Mouse (Mus musculus) layer of hippocampus, postnatal 10 days (tissue): ENCODE measurements at regions not wholly inside any gene's neighbourhood (a gene's known extent, or its start where the extent isn't known, plus 50 kb on each side); places are given as distances from the start of the nearest gene placed in this dataset.

Source experiments
- DNase-seq, 2 experiments: peaks; one replicate each; pipeline ENCODE4 v3.0.0; 2021; ENCODE audit warnings: low spot score in 2 of 2

DNA sequence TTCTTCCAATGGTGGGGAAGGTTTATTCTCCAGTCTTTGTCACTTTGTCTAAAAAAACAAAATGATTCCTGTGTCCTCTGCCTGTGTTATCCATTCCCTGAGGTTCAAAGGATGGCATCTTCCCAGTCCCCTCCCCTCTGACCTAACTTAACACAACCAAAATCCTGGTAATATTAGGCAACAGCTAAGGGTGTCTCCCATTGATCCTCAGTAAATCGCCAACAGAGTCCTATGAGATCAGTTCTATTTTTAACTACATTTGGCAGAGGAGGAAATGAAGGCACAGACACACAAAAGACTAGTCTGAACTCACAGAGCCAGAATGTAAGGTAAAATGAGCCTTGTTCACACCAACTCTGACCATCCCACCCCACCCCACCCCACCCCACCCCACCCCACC, 228.8 kb downstream of the Sp3 start:
- DNase-seq = no peak

- DNase-seq = no peak
Measured at GRCm38 (mm10) chr2:72752624-72753176, 227.5 kb downstream of the Sp3 start.

DNA sequence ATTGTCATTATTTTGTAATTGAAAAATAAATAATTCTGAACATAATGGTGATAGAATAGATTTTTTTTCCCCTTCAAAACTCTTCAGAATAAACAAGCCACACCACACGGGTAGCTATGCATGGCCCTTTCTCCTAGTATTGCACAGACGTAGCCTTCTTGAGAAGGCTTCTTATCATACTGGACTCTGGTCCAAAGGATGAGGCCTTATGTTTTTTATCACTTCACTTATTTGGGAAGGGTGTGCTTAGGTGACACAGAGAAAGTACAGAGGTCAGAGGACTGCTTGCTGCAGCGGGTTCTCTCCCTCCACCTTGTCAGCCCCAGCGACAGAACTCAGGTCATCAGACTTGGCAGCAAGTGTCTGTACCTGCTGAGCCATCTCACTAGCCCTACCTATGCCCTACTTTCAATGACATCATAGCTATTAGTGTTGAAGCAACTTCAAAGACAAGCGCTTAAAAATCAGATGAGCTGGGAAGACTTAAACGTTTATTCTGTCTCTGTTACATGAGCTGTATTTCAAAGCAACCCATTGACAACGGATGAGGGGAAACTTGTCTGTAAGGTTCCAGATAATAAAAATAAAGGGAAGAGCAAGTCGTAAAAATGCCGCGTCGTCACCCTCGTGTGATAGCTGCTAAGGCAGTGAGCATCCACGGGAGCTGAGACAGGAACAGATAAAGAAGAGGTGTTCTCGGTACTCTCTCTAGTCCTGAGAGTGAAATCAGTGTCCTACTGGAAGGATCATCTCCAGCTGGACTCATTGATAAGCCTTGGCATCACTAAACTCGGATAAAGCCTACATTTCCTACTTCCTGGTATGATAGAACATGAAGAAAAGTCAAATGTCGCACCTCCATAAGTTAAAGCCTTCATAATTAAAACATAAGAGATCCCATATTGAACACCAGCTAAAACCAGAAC, 226.2 kb downstream of the Sp3 start:
- no peak for DNase-seq

DNA sequence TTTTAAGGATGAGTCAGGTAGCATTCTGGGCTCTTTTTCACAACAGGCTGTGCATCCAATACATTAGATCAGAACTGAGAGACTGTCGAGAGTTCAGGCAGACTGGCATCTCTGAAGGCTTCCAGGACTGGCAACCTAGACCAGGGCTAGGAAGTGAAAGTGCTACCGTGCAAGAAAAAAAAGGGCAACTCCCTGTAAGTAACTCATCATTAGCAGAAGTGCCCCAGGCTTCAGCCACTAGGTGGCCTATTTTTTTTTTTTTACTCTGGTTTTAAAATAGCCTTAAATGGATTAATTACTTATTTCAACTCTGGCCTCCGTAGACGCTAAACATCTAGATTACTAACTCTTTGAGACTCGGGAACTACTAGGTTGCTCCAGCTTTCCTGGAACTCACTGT, 216.8 kb downstream of the Sp3 start:
- no peak for DNase-seq

DNA sequence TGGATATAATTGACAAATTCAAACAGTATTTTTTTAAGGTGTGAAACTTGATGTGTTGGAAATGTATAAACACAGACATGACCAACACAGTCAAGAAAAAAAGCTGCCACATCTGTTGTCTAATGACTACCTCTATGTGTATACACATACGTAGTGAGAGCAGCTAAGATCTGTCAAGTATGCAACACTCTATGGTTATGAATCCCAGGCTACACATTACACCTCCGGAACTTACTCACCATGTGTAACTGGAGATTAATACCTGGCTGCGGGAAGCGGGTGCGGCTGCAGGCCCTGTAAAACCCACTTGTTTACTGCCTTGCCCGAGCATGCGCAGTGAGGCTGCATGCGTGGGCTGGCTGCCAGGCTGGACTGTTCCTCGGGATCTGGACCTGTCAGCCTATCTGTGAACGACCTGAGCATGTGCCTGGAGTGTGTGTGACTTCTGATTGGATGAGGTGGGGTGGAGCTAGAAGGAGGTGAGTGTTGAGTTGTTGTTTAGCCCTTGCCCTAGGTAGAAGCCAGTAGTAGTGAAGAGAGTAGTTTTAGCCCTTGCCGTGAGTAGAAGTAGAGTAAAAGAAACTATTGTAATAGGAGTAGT, 211.1 kb downstream of the Sp3 start:
- no peak for DNase-seq

GRCm38 (mm10) chr2:72773401-72773800, 206.8 kb downstream of the Sp3 start:
- peak in 1 of 2 experiments; percentile 17 for DNase-seq

DNA sequence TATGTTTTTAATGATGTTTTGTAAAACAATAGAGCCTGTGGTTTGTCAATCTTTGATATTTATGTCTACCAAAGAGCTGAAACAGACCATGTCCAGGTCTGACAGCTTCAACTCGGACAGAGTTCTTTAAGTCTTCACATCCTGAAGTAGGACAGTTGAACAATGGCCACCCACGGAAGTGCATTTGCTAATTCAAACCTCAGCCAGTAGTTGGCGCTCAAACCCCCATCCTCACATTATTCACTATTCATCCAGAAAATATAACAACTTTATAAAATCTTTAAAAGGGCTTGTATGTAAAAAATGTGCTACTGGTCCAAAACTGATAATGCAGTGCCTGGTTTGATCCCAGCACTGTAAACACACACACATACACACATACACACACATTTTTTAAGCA, 202.9 kb downstream of the Sp3 start:
- peak; percentile 29 to 33 for DNase-seq

- no peak for DNase-seq
Measured at GRCm38 (mm10) chr2:72777806-72778510, 202.3 kb downstream of the Sp3 start.

DNA sequence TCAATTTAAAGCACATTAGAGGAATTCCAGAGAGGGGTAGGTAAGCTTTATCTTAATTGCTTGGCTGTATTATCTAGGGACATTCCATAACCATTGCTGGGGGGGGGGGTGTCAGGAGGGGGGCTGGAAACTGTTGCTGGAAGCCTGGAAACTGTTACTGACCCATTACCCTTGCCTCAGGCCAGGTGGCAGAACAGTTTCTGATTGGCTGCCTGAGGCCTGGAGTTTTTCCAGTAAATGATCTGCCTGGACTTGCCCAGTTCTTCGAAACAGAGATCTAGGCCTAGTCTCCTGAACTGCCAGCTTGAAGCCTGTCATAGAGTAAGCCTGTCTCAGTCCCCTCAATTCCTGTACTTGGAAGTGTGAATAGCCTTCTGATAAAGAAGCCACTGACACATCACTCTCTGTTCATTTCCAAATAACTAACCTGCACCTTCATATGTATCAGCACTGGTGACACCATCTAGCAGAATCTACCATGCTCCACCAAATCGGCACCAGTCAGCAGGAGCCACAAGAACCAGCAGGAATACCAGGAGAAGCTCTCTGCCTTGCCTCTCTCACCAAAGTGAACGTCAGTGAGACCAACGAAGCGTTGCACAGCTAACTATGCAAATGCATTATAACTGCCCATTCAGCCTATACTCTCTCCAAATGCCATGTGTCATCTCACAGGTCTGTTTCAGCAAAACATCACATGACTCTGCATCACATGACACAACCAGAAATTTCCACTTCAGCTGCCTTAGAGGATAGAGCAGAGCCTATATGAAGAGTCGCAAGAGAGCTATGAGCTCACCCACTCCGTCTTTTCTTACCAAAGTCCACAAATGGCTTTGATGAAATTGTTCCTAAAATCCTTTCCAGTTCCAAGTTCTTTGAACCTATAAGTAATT, 200.7 kb downstream of the Sp3 start:
- no peak for DNase-seq

DNA sequence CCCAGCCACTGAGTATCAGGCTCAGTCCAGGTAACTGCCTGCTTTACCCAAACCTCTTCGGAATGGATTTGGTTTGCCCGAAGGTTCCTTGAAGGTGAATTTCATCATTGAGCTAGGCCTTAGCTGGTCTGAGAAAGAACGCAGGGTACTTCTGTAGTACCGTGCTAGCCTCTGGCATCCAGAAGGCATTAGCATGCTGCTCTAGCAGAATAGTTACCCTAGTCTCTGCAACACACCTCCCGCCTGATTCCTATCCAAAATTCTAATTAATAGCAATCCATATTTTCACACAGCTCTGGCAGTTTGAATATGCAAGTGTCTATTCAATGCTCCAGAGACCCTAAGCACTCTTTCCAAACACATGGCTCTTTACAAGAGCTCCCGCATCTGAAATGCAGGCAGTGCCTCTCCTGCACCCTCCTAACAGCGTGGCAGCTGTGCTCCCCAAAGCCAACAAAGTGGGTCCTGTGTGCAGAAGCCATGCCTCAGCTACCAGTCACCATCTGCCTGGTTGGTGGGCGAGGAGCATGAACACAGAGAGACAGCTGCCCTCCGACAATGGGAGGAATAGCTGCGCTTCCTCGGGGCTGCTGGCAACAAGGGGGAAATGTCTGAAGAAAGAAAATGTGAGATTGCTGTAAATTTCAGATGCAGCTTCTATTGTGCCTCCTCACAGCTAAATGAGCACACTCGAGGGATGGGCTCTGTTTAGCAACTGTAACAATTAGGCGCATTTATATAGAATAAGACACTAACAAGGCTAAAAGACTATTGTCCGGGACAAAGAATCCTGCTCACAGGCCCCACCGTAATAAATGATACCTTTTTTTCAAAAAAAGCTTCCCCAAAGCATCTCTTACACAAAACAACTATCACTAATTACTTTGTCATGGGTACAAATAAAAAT, 198.6 kb downstream of the Sp3 start:
- DNase-seq = peak; percentile 61 to 62

DNA sequence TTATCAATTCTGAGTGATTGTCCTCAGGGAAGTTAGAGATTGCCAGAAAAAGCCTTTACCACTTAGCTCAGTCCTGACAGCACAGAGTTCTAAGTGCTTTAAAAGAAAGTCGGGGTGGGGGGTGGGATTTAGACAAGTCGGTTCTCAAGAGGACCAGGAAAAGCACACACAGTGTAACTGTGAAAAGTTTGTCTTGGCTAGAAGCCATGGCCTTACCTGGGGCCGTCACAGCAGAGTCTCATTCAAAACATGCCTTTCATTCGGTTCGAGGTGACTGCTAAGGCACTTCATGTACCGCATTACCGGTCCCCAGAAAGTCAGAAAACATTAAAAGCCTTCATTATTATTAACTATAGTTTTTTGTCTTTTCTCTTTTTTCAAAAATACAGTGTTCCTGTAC, 197.9 kb downstream of the Sp3 start:
- DNase-seq = no peak

DNA sequence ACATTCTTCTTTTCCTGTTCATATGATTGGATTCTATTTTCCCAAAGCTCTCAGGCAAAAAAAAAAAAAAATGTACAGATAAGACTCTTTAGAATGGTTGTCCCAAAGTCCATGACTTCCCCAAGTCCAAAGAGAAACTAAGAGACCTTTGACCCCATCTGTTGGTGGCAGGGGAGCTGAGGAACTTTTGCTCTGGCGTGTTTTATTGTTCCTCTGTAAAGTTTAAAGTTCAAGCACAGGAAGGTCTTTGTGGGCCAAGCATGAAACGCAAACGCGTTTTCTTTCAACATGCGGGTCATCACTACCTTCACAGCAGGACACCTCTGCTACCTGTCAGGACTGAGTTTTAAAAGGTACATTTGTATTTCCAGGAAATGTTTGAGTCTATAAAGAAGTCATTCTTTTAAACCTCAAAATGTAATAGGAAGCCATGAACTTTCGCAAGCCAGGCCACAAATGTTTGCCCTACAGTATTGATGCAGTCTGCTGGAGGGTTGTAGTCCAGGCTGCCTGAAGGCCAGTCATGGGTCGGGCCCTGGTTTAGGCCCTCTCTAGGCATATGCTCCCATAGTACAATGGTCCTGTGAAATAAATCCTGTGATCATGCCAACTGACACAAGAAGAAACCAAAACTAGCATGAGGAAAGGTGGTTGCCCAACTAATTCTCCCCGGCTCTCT, 194.7 kb downstream of the Sp3 start:
- no peak for DNase-seq

GRCm38 (mm10) chr2:72786044-72786737, 194.1 kb downstream of the Sp3 start:
- DNase-seq = no peak

DNA sequence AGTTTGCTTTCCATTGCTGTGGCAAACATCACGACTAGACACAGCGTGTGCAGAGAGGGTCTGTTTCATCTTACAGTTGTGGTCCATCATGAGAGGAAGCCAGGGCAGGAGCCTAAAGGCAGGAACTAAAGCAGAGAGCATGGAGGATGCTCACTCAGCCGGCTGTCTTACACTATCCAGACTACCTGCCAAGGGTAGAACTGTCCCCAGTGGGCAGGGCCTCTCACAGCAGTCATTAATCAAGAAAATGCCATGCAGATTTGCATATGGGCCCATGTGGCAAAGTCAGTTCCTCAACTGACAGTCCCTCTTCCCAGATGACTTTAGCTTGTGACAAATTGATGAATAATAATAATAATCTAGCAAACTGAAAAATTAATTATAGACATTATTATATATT, 192.6 kb downstream of the Sp3 start:
- DNase-seq = no peak

- DNase-seq = no peak
Measured at GRCm38 (mm10) chr2:72791496-72791895, 188.8 kb downstream of the Sp3 start.

DNA sequence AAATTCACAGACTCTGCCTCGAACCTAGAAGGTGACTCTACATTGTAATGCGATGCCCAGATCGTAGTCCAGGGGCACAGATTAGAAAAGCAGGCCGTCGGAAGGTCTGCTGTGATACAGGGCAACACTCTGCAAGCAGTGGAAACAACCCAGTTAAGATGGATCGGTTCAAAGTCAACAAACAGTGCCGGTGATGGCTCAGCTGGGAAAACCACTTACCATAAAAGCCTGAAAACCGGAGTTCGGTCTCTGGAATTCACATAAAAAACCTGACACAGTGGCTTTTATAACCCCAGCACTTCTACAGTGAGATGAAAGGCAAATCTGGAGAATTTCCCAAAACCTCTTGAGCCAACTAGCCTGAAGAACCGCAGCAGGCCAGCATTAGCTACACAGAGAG, 186.8 kb downstream of the Sp3 start:
- DNase-seq = no peak

DNA sequence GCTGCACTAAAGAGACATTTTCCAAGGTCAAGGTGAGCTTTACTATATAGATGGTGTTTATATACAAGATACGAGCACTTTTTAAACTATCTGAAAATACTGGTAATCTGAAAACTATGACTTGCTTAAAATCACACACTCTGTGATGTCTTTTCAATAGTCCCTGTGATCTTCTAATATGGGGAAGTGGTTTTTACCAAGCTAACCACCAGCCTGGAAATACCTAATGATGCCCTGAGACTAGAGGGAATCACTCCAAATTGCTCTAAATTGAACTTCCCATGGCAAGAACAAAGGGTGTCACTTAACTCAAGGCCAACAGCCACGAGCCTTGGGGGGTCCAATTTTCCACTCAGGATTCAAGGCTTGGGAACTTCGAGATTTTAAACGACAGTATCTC, 185.7 kb downstream of the Sp3 start:
- DNase-seq = no peak

DNA sequence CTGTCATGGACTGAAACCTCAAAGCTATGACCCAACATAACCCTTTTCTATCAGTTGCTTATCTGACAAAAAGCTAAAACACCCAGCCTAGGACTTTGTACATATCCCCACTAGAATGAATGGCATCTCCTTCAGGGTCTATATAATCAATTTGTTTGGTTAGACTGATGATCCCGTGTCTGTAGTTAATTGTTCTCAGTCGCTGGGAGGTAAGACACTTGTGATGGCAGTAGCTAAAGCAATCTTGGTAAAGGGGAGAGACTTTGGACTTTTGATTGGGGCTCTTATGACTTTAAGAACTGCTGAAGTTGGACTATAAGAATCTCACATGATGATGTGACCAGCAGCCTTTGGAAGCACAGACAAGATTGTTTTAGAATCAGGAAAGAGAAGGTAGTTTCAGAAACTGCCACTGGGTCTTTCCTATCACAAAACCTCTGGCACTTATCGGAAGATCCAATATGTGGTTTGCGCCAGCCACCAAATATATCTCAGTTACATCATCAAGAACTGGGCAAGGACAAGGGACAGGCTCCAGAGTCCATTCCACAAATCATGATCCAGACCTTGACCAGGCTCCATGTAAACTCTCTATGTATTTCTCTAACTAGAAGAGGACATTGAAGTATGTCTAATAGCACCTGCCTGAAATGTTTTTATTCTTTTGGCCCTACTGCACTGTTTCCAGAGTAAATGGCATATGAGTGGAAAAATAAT, 183.1 kb downstream of the Sp3 start:
- no peak for DNase-seq
